Mouse (Mus musculus): ENCODE data around the gene Ebf1.

Ebf1 gene

GRCm38 (mm10) chr11:44953863-44954262, 336.7 kb downstream of the Ebf1 start:
- DNase-seq (ENCODE audit: low spot score): no peak

GRCm38 (mm10) chr11:44954362-44954761, 337.2 kb downstream of the Ebf1 start:
- DNase-seq (ENCODE audit: low spot score): no peak

GRCm38 (mm10) chr11:44962746-44963440, 345.8 kb downstream of the Ebf1 start:
- no peak for DNase-seq (ENCODE audit: low spot score)

- DNase-seq (ENCODE audit: low spot score): no peak
These were observed 351.9 kb downstream of the Ebf1 start for GRCm38 (mm10) chr11:44969011-44969410.

GRCm38 (mm10) chr11:44974271-44974670, 357.2 kb downstream of the Ebf1 start:
- no peak for DNase-seq (ENCODE audit: low spot score)

- DNase-seq (ENCODE audit: low spot score): no peak
These were observed 358.0 kb downstream of the Ebf1 start for GRCm38 (mm10) chr11:44975151-44975550.

- no peak for DNase-seq (ENCODE audit: low spot score)
These were observed 359.2 kb downstream of the Ebf1 start for GRCm38 (mm10) chr11:44976254-44976802.

- DNase-seq (ENCODE audit: low spot score): no peak
These were observed 360.8 kb downstream of the Ebf1 start for GRCm38 (mm10) chr11:44977921-44978397.

GRCm38 (mm10) chr11:44979391-44979790, 362.3 kb downstream of the Ebf1 start:
- no peak for DNase-seq (ENCODE audit: low spot score)

- DNase-seq (ENCODE audit: low spot score): no peak
These were observed 365.1 kb downstream of the Ebf1 start for GRCm38 (mm10) chr11:44982225-44982624.

GRCm38 (mm10) chr11:44983961-44984360, 366.8 kb downstream of the Ebf1 start:
- DNase-seq (ENCODE audit: low spot score): no peak

GRCm38 (mm10) chr11:44984381-44984780, 367.3 kb downstream of the Ebf1 start:
- no peak for DNase-seq (ENCODE audit: low spot score)

- no peak for DNase-seq (ENCODE audit: low spot score)
These were observed 370.7 kb downstream of the Ebf1 start for GRCm38 (mm10) chr11:44987796-44988195.

GRCm38 (mm10) chr11:45002681-45003286, 385.7 kb downstream of the Ebf1 start:
- no peak for DNase-seq (ENCODE audit: low spot score)

GRCm38 (mm10) chr11:45003716-45004437, 386.8 kb downstream of the Ebf1 start:
- no peak for DNase-seq (ENCODE audit: low spot score)

- DNase-seq (ENCODE audit: low spot score): no peak
These were observed 390.2 kb downstream of the Ebf1 start for GRCm38 (mm10) chr11:45007311-45007710.

- peak; percentile 80 for DNase-seq (ENCODE audit: low spot score)
These were observed 391.0 kb downstream of the Ebf1 start for GRCm38 (mm10) chr11:45008078-45008477.

GRCm38 (mm10) chr11:45008760-45009159, 391.6 kb downstream of the Ebf1 start:
- no peak for DNase-seq (ENCODE audit: low spot score)

- DNase-seq (ENCODE audit: low spot score): no peak
These were observed 395.0 kb downstream of the Ebf1 start for GRCm38 (mm10) chr11:45012081-45012480.

GRCm38 (mm10) chr11:45017493-45017892, 400.4 kb downstream of the Ebf1 start:
- DNase-seq (ENCODE audit: low spot score): no peak

- no peak for DNase-seq (ENCODE audit: low spot score)
These were observed 408.9 kb downstream of the Ebf1 start for GRCm38 (mm10) chr11:45026012-45026411.

GRCm38 (mm10) chr11:45026674-45027073, 409.6 kb downstream of the Ebf1 start:
- no peak for DNase-seq (ENCODE audit: low spot score)

- no peak for DNase-seq (ENCODE audit: low spot score)
These were observed 410.0 kb downstream of the Ebf1 start for GRCm38 (mm10) chr11:45027076-45027475.

Data from ovary, postnatal 14 days (tissue).